Mouse (Mus musculus) liver, embryonic 14 days (tissue): Measurements from ENCODE around the gene Ooep. TPM values are rescaled to one million over a fixed set of nuclear protein-coding genes. Genes with fewer than 3 reads are reported as not detected.

Experiments
- polyA plus RNA-seq: library from polyadenylated mRNA; depleted of rRNA; stranded (reverse); fragments of >200 nt; gene quantifications from 2 replicates; pipeline ENCODE4 v1.2.3, GENCODE M21; 2012; rRNA removed

Gene Ooep
- not detected in 2 replicates for polyA plus RNA-seq

GRCm38 (mm10) chr9:78378113-78378785, at the start of gene Ooep:
Ooep (minus strand) TSS chr9:78378725.

GRCm38 (mm10) chr9:78395630-78396351, 17.3 kb upstream of the Ooep start, which contains the start of gene Ddx43:
Ddx43 (plus strand) TSS chr9:78395777.

GRCm38 (mm10) chr9:78367959-78368358, 10.6 kb downstream of the Ooep start, which contains the start of gene Dppa5a:
Dppa5a (minus strand) TSS chr9:78368177.

DNA sequence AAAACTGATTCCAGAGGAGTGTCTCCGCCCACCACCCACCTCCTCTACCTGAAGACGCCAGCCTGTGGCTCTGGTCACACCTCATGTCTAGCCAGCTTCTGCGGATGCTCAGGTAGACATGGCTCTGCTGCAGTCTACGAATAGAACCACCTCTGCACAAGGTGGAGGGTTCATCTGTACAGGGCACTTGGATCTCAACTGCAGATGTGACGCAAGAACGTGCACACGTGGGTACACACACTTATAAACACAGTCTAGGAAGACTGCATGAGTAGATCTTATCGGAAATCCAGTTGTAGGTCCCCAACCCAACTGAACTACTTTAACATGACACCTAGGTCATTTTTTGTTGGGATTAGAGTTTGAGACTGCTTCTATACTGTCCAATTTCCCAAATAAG, 22.9 kb downstream of the Ooep start, which contains the start of gene Gsta2:
Gsta2 (minus strand) TSS at position 178 of the 400 bp plus-strand sequence.

DNA sequence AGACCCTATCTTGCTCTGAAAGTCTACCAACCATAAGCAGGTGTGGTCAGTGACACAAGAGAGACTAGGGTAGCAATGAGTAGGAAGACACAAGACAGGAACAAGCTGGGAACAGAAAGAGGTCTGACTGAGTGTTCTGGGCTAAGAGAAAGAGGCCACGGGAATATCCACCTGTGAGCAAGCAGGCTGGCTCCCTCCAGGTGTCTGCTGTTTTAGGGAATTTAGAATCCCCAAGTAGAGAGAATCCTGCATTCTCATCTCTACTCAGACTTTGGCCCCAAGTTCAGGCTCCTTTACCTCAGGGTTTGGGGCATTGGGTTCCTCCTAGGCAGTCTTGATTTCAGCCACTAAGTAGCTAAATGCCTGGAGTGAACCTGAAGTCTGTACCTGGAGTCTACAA, 51.2 kb downstream of the Ooep start, which contains the start of gene Omt2b:
Omt2b (plus strand) TSS at position 301 of the 400 bp plus-strand sequence.

Other genes starting within 250 kb of the Ooep start
- 19.2 and 19.8 TPM in 2 replicates for gene Gsta4, start 196.0 kb downstream of the Ooep start, polyA plus RNA-seq
- 0.05 and 0.07 TPM in 2 replicates for gene Gsta1, start 148.1 kb downstream of the Ooep start, polyA plus RNA-seq
- gene Gm3776, start 121.6 kb downstream of the Ooep start, polyA plus RNA-seq: not detected in 2 replicates
- gene Gm10639, start 88.8 kb downstream of the Ooep start, polyA plus RNA-seq: 0.03 TPM in 1 of 2 replicates, not detected in the other
- not detected in 2 replicates for gene Omt2a, start 63.9 kb downstream of the Ooep start, polyA plus RNA-seq
- gene Omt2b, start 51.1 kb downstream of the Ooep start, polyA plus RNA-seq: not detected in 2 replicates
- gene Gsta2, start 22.9 kb downstream of the Ooep start, polyA plus RNA-seq: 0.09 and 0.16 TPM in 2 replicates
- not detected in 2 replicates for gene Dppa5a, start 10.5 kb downstream of the Ooep start, polyA plus RNA-seq
- gene Ddx43, start 17.1 kb upstream of the Ooep start, polyA plus RNA-seq: 0.02 and 0.06 TPM in 2 replicates
- 0.98 and 1.4 TPM in 2 replicates for gene Cgas, start 64.5 kb upstream of the Ooep start, polyA plus RNA-seq
- 14.2 and 14.6 TPM in 2 replicates for gene Mto1, start 69.5 kb upstream of the Ooep start, polyA plus RNA-seq
- gene Gm17324, start 70.1 kb upstream of the Ooep start, polyA plus RNA-seq: 0.15 and 0.18 TPM in 2 replicates
- 4,310 and 4,502 TPM in 2 replicates for gene Eef1a1, start 110.4 kb upstream of the Ooep start, polyA plus RNA-seq
- gene Slc17a5, start 209.3 kb upstream of the Ooep start, polyA plus RNA-seq: 2.0 and 2.4 TPM in 2 replicates
- gene Cd109, start 236.8 kb upstream of the Ooep start, polyA plus RNA-seq: 0.07 and 0.14 TPM in 2 replicates